Mouse (Mus musculus): ENCODE results near the gene Rplp2. TPM values are rescaled to one million over a fixed set of nuclear protein-coding genes. Genes with fewer than 3 reads are reported as not detected.

The Rplp2 gene
- polyA plus RNA-seq, 1 experiment from 2014 or later = 1,344 TPM

GRCm38 (mm10) chr7:141469901-141470636 is 22.9 kb downstream of the Rplp2 start:
- no peak overlapping the region for H3K4me3 ChIP-seq (replicated peaks)
- no peaks in the 10 kb centered on the region for H3K9me3 ChIP-seq (replicated peaks)
- peaks cover 33% of the 10 kb centered on the region for H3K36me3 ChIP-seq
- peaks cover 61% of the 10 kb centered on the region for H3K4me1 ChIP-seq
- H3K9ac ChIP-seq = no peak overlapping the region
- WGBS = 91% methylated on average over 18 of the region's 18 CpGs
- no peak for ATAC-seq (ENCODE audit: insufficient number of reproducible peaks, low FRiP score, low TSS enrichment, low read depth)
- peaks cover 11% of the 10 kb centered on the region; the same call in 1 of the 2 replicates for H3K27me3 ChIP-seq
- H3K27ac ChIP-seq (replicated peaks) = 0 out of 2 replicates have a peak overlapping the region, but pooled peaks have one; percentile 92
- no peak overlapping the region for H3K4me2 ChIP-seq (replicated peaks)

GRCm38 (mm10) chr7:141470637-141470944 is 23.4 kb downstream of the Rplp2 start:
- Histone ChIP-seq H3K9me3 (replicated peaks) (no peaks in the 10 kb centered on the region), H3K4me2 (replicated peaks) (no peak overlapping the region), H3K27me3 (peaks cover 7% of the 10 kb centered on the region; the same call in 1 of the 2 replicates), H3K36me3 (peaks cover 33% of the 10 kb centered on the region), H3K9ac (no peak overlapping the region), H3K4me1 (peaks cover 58% of the 10 kb centered on the region), H3K4me3 (replicated peaks) (no peak overlapping the region), H3K27ac (replicated peaks) (no peak overlapping the region)
- WGBS = 94% methylated on average over 10 of the region's 10 CpGs
- ATAC-seq (ENCODE audit: insufficient number of reproducible peaks, low FRiP score, low TSS enrichment, low read depth) = no peak

GRCm38 (mm10) chr7:141471236-141471635 is 24.1 kb downstream of the Rplp2 start:
- H3K36me3 ChIP-seq = peaks cover 33% of the 10 kb centered on the region
- no peak overlapping the region for H3K27ac ChIP-seq (replicated peaks)
- no peaks in the 10 kb centered on the region for H3K9me3 ChIP-seq (replicated peaks)
- peaks cover under 1% of the 10 kb centered on the region; the same call in 1 of the 2 replicates for H3K27me3 ChIP-seq
- H3K4me1 ChIP-seq = peaks cover 59% of the 10 kb centered on the region
- WGBS = 65% methylated on average over 1 of the region's 1 CpGs
- no peak overlapping the region for H3K9ac ChIP-seq
- ATAC-seq (ENCODE audit: insufficient number of reproducible peaks, low FRiP score, low TSS enrichment, low read depth) = no peak
- no peak overlapping the region for H3K4me3 ChIP-seq (replicated peaks)
- no peak overlapping the region for H3K4me2 ChIP-seq (replicated peaks)

- ATAC-seq (ENCODE audit: insufficient number of reproducible peaks, low FRiP score, low TSS enrichment, low read depth) = no peak
- WGBS = 73% methylated on average over 6 of the region's 6 CpGs
- Histone ChIP-seq H3K4me3 (replicated peaks) (no peak overlapping the region), H3K9me3 (replicated peaks) (no peaks in the 10 kb centered on the region), H3K4me2 (replicated peaks) (no peak overlapping the region), H3K4me1 (peaks cover 61% of the 10 kb centered on the region), H3K27ac (replicated peaks) (no peak overlapping the region), H3K27me3 (no peaks in the 10 kb centered on the region), H3K36me3 (peaks cover 33% of the 10 kb centered on the region), H3K9ac (no peak overlapping the region)
Measured at GRCm38 (mm10) chr7:141472226-141472625, 25.1 kb downstream of the Rplp2 start.

- Histone ChIP-seq H3K4me1 (peaks cover 62% of the 10 kb centered on the region), H3K4me2 (replicated peaks) (no peak overlapping the region)
- 81% methylated on average over 6 of the region's 6 CpGs for WGBS
Measured at GRCm38 (mm10) chr7:141472763-141473162, 25.6 kb downstream of the Rplp2 start.

GRCm38 (mm10) chr7:141474160-141474559 is 27.0 kb downstream of the Rplp2 start:
- no peak for ATAC-seq (ENCODE audit: insufficient number of reproducible peaks, low FRiP score, low TSS enrichment, low read depth)
- H3K9ac ChIP-seq = peak overlapping the region; percentile 71
- H3K36me3 ChIP-seq = peaks cover 33% of the 10 kb centered on the region
- WGBS = 6% methylated on average over 5 of the region's 5 CpGs
- no peaks in the 10 kb centered on the region for H3K9me3 ChIP-seq (replicated peaks)
- peaks cover 56% of the 10 kb centered on the region for H3K4me1 ChIP-seq
- no peaks in the 10 kb centered on the region for H3K27me3 ChIP-seq
- no peak overlapping the region for H3K27ac ChIP-seq (replicated peaks)
- H3K4me2 ChIP-seq (replicated peaks) = peak overlapping the region; percentile 90
- H3K4me3 ChIP-seq (replicated peaks) = peak overlapping the region; percentile 76

More at GRCm38 (mm10) chr7:141472763-141473162, 25.6 kb downstream of the Rplp2 start:
- H3K27ac ChIP-seq (replicated peaks) = no peak overlapping the region
- peaks cover 33% of the 10 kb centered on the region for H3K36me3 ChIP-seq
- no peak overlapping the region for H3K9ac ChIP-seq
- H3K4me3 ChIP-seq (replicated peaks) = no peak overlapping the region
- H3K9me3 ChIP-seq (replicated peaks) = no peaks in the 10 kb centered on the region
- H3K27me3 ChIP-seq = no peaks in the 10 kb centered on the region
- no peak for ATAC-seq (ENCODE audit: insufficient number of reproducible peaks, low FRiP score, low TSS enrichment, low read depth)

- H3K9ac ChIP-seq = peak within 1 kb of the TSS; percentile 71
- peak within 1 kb of the TSS; percentile 92 for H3K27ac ChIP-seq (replicated peaks)
- peaks cover 25% of the 10 kb centered on the region for H3K36me3 ChIP-seq
- peaks cover 45% of the 10 kb centered on the region for H3K4me1 ChIP-seq
- H3K4me2 ChIP-seq (replicated peaks) = peak within 1 kb of the TSS; percentile 90
- ATAC-seq (ENCODE audit: insufficient number of reproducible peaks, low FRiP score, low TSS enrichment, low read depth) = peak; percentile 61
- under 1% methylated on average over 82 of the region's 87 CpGs for WGBS
- peak within 1 kb of the TSS; percentile 76 for H3K4me3 ChIP-seq (replicated peaks)
- no peaks in the 10 kb centered on the region for H3K9me3 ChIP-seq (replicated peaks)
- no peaks in the 10 kb centered on the region for H3K27me3 ChIP-seq
Measured at GRCm38 (mm10) chr7:141475011-141475804, 28.0 kb downstream of the Rplp2 start, which contains the start of the genes Polr2l and Tspan4. Gene Polr2l, minus strand, starts transcription at chr7:141475132. Gene Tspan4, plus strand, starts transcription at chr7:141475240.

- ATAC-seq (ENCODE audit: insufficient number of reproducible peaks, low FRiP score, low TSS enrichment, low read depth) = no peak
- H3K4me3 ChIP-seq (replicated peaks) = peak overlapping the region; percentile 76
Measured at GRCm38 (mm10) chr7:141475805-141476158, 28.6 kb downstream of the Rplp2 start.

GRCm38 (mm10) chr7:141476226-141476980 is 29.2 kb downstream of the Rplp2 start:
- peak overlapping the region; percentile 71 for H3K9ac ChIP-seq
- WGBS = 1% methylated on average over 17 of the region's 17 CpGs
- peak overlapping the region; percentile 90 for H3K4me2 ChIP-seq (replicated peaks)
- no peaks in the 10 kb centered on the region for H3K9me3 ChIP-seq (replicated peaks)
- peaks cover 13% of the 10 kb centered on the region for H3K36me3 ChIP-seq
- H3K27me3 ChIP-seq = peaks cover 6% of the 10 kb centered on the region; the same call in 1 of the 2 replicates
- peak overlapping the region; percentile 92 for H3K27ac ChIP-seq (replicated peaks)
- ATAC-seq (ENCODE audit: insufficient number of reproducible peaks, low FRiP score, low TSS enrichment, low read depth) = peak; percentile 67
- peaks cover 52% of the 10 kb centered on the region for H3K4me1 ChIP-seq
- H3K4me3 ChIP-seq (replicated peaks) = peak overlapping the region; percentile 76

More at GRCm38 (mm10) chr7:141475805-141476158, 28.6 kb downstream of the Rplp2 start:
- Histone ChIP-seq H3K9ac (peak overlapping the region; percentile 71), H3K27me3 (peaks cover under 1% of the 10 kb centered on the region; the same call in 1 of the 2 replicates), H3K27ac (replicated peaks) (peak overlapping the region; percentile 92), H3K4me1 (peaks cover 46% of the 10 kb centered on the region), H3K36me3 (peaks cover 19% of the 10 kb centered on the region), H3K9me3 (replicated peaks) (no peaks in the 10 kb centered on the region), H3K4me2 (replicated peaks) (peak overlapping the region; percentile 90)
- under 1% methylated on average over 12 of the region's 12 CpGs for WGBS

GRCm38 (mm10) chr7:141476981-141477370 is 29.8 kb downstream of the Rplp2 start:
- ATAC-seq (ENCODE audit: insufficient number of reproducible peaks, low FRiP score, low TSS enrichment, low read depth) = no peak

More at GRCm38 (mm10) chr7:141476981-141477370, 29.8 kb downstream of the Rplp2 start:
- H3K4me3 ChIP-seq (replicated peaks) = peak overlapping the region; percentile 76
- H3K4me2 ChIP-seq (replicated peaks) = peak overlapping the region; percentile 90
- no peak overlapping the region for H3K9ac ChIP-seq
- H3K4me1 ChIP-seq = peaks cover 58% of the 10 kb centered on the region
- H3K27ac ChIP-seq (replicated peaks) = peak overlapping the region; percentile 92
- H3K36me3 ChIP-seq = peaks cover 9% of the 10 kb centered on the region
- 6% methylated on average over 7 of the region's 7 CpGs for WGBS
- peaks cover 12% of the 10 kb centered on the region for H3K27me3 ChIP-seq
- no peaks in the 10 kb centered on the region for H3K9me3 ChIP-seq (replicated peaks)
